Mouse (Mus musculus): ENCODE measurements around the gene Elof1. TPM values are rescaled to one million over a fixed set of nuclear protein-coding genes. Genes with fewer than 3 reads are reported as not detected.
A peak's percentile ranks its signal among the peaks of the same experiment; 100 is the strongest.

Elof1 gene
- 233 and 257 TPM in 2 replicates for polyA plus RNA-seq (2016; fragmentation: Nextera tagmentation; extraction: Ambion mirVana)

GRCm38 (mm10) chr9:22116740-22117426 lies at the start of gene Elof1:
TSS of gene Elof1 (minus strand) at chr9:22117172.
- peak within 1 kb of the TSS; percentile 84 for H3K4me3 ChIP-seq
- peaks cover 20% of the 10 kb centered on the region for H3K4me1 ChIP-seq
- H3K36me3 ChIP-seq = peaks cover 33% of the 10 kb centered on the region
- no peaks in the 10 kb centered on the region for H3K27me3 ChIP-seq (ENCODE audit: low read depth, poor library complexity, severe bottlenecking)
- H3K9me3 ChIP-seq (replicated peaks) = no peaks in the 10 kb centered on the region
- under 1% methylated on average over 52 of the region's 52 CpGs for WGBS
- DNase-seq (ENCODE audit: low spot score) = peak; percentile 95
- peak within 1 kb of the TSS; percentile 91 for H3K27ac ChIP-seq

GRCm38 (mm10) chr9:22166686-22167085 lies 49.7 kb upstream of the Elof1 start:
- WGBS = 87% methylated on average over 10 of the region's 10 CpGs
- Histone ChIP-seq H3K27me3 (ENCODE audit: low read depth, poor library complexity, severe bottlenecking) (peaks cover 15% of the 10 kb centered on the region), H3K4me1 (peaks cover 5% of the 10 kb centered on the region; the same call in 1 of the 2 replicates), H3K36me3 (no peaks in the 10 kb centered on the region), H3K9me3 (replicated peaks) (no peaks in the 10 kb centered on the region), H3K4me3 (no peak overlapping the region), H3K27ac (no peak overlapping the region)
- no peak for DNase-seq (ENCODE audit: low spot score)

- no peak for DNase-seq (ENCODE audit: low spot score)
- H3K4me1 ChIP-seq = peaks cover 5% of the 10 kb centered on the region; the same call in 1 of the 2 replicates
- H3K36me3 ChIP-seq = no peaks in the 10 kb centered on the region
- no peaks in the 10 kb centered on the region for H3K9me3 ChIP-seq (replicated peaks)
- peaks cover 15% of the 10 kb centered on the region for H3K27me3 ChIP-seq (ENCODE audit: low read depth, poor library complexity, severe bottlenecking)
- no peak overlapping the region for H3K4me3 ChIP-seq
- 55% methylated on average over 6 of the region's 6 CpGs for WGBS
- H3K27ac ChIP-seq = no peak overlapping the region
Measured at GRCm38 (mm10) chr9:22165964-22166363, 49.0 kb upstream of the Elof1 start.

GRCm38 (mm10) chr9:22164711-22165668 lies 48.0 kb upstream of the Elof1 start:
- Histone ChIP-seq H3K4me3 (peak overlapping the region; percentile 65), H3K36me3 (no peaks in the 10 kb centered on the region), H3K27me3 (ENCODE audit: low read depth, poor library complexity, severe bottlenecking) (peaks cover 15% of the 10 kb centered on the region), H3K4me1 (peaks cover 5% of the 10 kb centered on the region; the same call in 1 of the 2 replicates), H3K27ac (peak overlapping the region; percentile 73), H3K9me3 (replicated peaks) (no peaks in the 10 kb centered on the region)
- WGBS = 3% methylated on average over 54 of the region's 54 CpGs
- peak; percentile 74 for DNase-seq (ENCODE audit: low spot score)

GRCm38 (mm10) chr9:22162912-22163311 lies 45.9 kb upstream of the Elof1 start:
- Histone ChIP-seq H3K4me1 (peaks cover 6% of the 10 kb centered on the region; the same call in 1 of the 2 replicates), H3K36me3 (peaks cover 8% of the 10 kb centered on the region), H3K27me3 (ENCODE audit: low read depth, poor library complexity, severe bottlenecking) (peaks cover 25% of the 10 kb centered on the region), H3K9me3 (replicated peaks) (no peaks in the 10 kb centered on the region), H3K4me3 (no peak overlapping the region), H3K27ac (no peak overlapping the region)
- 85% methylated on average over 7 of the region's 7 CpGs for WGBS
- no peak for DNase-seq (ENCODE audit: low spot score)

GRCm38 (mm10) chr9:22162305-22162704 lies 45.3 kb upstream of the Elof1 start:
- H3K4me3 ChIP-seq = no peak overlapping the region
- DNase-seq (ENCODE audit: low spot score) = no peak
- peaks cover 31% of the 10 kb centered on the region for H3K27me3 ChIP-seq (ENCODE audit: low read depth, poor library complexity, severe bottlenecking)
- H3K4me1 ChIP-seq = peaks cover 12% of the 10 kb centered on the region; the same call in 1 of the 2 replicates
- H3K9me3 ChIP-seq (replicated peaks) = no peaks in the 10 kb centered on the region
- WGBS = 80% methylated on average over 9 of the region's 9 CpGs
- peaks cover 10% of the 10 kb centered on the region for H3K36me3 ChIP-seq
- H3K27ac ChIP-seq = no peak overlapping the region

- Histone ChIP-seq H3K27me3 (ENCODE audit: low read depth, poor library complexity, severe bottlenecking) (peaks cover 31% of the 10 kb centered on the region), H3K9me3 (replicated peaks) (no peaks in the 10 kb centered on the region), H3K36me3 (peaks cover 10% of the 10 kb centered on the region), H3K4me1 (peaks cover 15% of the 10 kb centered on the region), H3K27ac (no peak overlapping the region), H3K4me3 (no peak overlapping the region)
- DNase-seq (ENCODE audit: low spot score) = no peak
- WGBS = 44% methylated on average over 6 of the region's 6 CpGs
Measured at GRCm38 (mm10) chr9:22161299-22161698, 44.3 kb upstream of the Elof1 start.

GRCm38 (mm10) chr9:22157516-22158265 lies 40.7 kb upstream of the Elof1 start:
- Histone ChIP-seq H3K4me3 (peak overlapping the region; percentile 69), H3K36me3 (peaks cover 10% of the 10 kb centered on the region), H3K27me3 (ENCODE audit: low read depth, poor library complexity, severe bottlenecking) (peaks cover 21% of the 10 kb centered on the region), H3K4me1 (peaks cover 18% of the 10 kb centered on the region), H3K9me3 (replicated peaks) (no peaks in the 10 kb centered on the region), H3K27ac (peak overlapping the region; percentile 90; the same call in 1 of the 2 replicates)
- 64% methylated on average over 34 of the region's 34 CpGs for WGBS
- no peak for DNase-seq (ENCODE audit: low spot score)

- peak within 1 kb of the TSS; percentile 90 for H3K27ac ChIP-seq
- under 1% methylated on average over 65 of the region's 65 CpGs for WGBS
- H3K36me3 ChIP-seq = peaks cover 10% of the 10 kb centered on the region
- H3K27me3 ChIP-seq (ENCODE audit: low read depth, poor library complexity, severe bottlenecking) = peaks cover 16% of the 10 kb centered on the region
- H3K4me3 ChIP-seq = peak within 1 kb of the TSS; percentile 69
- no peaks in the 10 kb centered on the region for H3K9me3 ChIP-seq (replicated peaks)
- peak; percentile 98 for DNase-seq (ENCODE audit: low spot score)
- peaks cover 18% of the 10 kb centered on the region for H3K4me1 ChIP-seq
Measured at GRCm38 (mm10) chr9:22156497-22157245, 39.7 kb upstream of the Elof1 start, which contains the start of gene Pigyl. TSS of gene Pigyl (plus strand) at chr9:22156846.

- H3K9me3 ChIP-seq (replicated peaks) = no peaks in the 10 kb centered on the region
- peaks cover 18% of the 10 kb centered on the region for H3K4me1 ChIP-seq
- peak overlapping the region; percentile 69 for H3K4me3 ChIP-seq
- no peak overlapping the region for H3K27ac ChIP-seq
- DNase-seq (ENCODE audit: low spot score) = peak; percentile 77
- H3K36me3 ChIP-seq = peaks cover 10% of the 10 kb centered on the region
- 27% methylated on average over 10 of the region's 10 CpGs for WGBS
- H3K27me3 ChIP-seq (ENCODE audit: low read depth, poor library complexity, severe bottlenecking) = peaks cover 16% of the 10 kb centered on the region
Measured at GRCm38 (mm10) chr9:22155614-22156013, 38.6 kb upstream of the Elof1 start.

GRCm38 (mm10) chr9:22153810-22154209 lies 36.8 kb upstream of the Elof1 start:
- Histone ChIP-seq H3K9me3 (replicated peaks) (peaks cover 3% of the 10 kb centered on the region; the same call in 1 of the 2 replicates), H3K27me3 (ENCODE audit: low read depth, poor library complexity, severe bottlenecking) (peaks cover 15% of the 10 kb centered on the region), H3K4me1 (peaks cover 18% of the 10 kb centered on the region), H3K27ac (no peak overlapping the region), H3K4me3 (no peak overlapping the region), H3K36me3 (peaks cover 10% of the 10 kb centered on the region)
- WGBS = 90% methylated on average over 3 of the region's 3 CpGs
- no peak for DNase-seq (ENCODE audit: low spot score)
